Mouse (Mus musculus) C2C12 (cell line): ENCODE results near the gene Muc5ac.
"Not testable (repeated sequence)": the region's sequence is repeated elsewhere in the genome, so short reads cannot be mapped to it uniquely, and the experiment has no call there.

Experiments used
- CEBPB ChIP-seq: IDR thresholded peaks from one replicate; pipeline ENCODE4 v1.6.1; 2011; ENCODE audit warnings: low read depth, mild to moderate bottlenecking, control low read depth, moderate library complexity
- CTCF ChIP-seq: IDR thresholded peaks from one replicate; pipeline ENCODE4 v1.5.1; 2011; ENCODE audit not compliant: control insufficient read depth, insufficient read depth, insufficient read length
- FOSL1 ChIP-seq: IDR thresholded peaks from one replicate; pipeline ENCODE4 v1.8.0; 2011; ENCODE audit warnings: mild to moderate bottlenecking, low read length; ENCODE audit not compliant: poor library complexity, insufficient read depth, severe bottlenecking
- MYOD1 ChIP-seq: IDR thresholded peaks from one replicate; pipeline ENCODE4 v1.6.1; 2011; ENCODE audit warnings: low read depth; ENCODE audit not compliant: control insufficient read depth, insufficient read length
- MYOG ChIP-seq: IDR thresholded peaks from one replicate; pipeline ENCODE4 v1.6.1; 2011; ENCODE audit not compliant: control insufficient read depth, insufficient read length; ENCODE audit errors: extremely low read depth
- USF1 ChIP-seq: IDR thresholded peaks from one replicate; pipeline ENCODE4 v1.6.1; 2011; ENCODE audit warnings: low read depth, mild to moderate bottlenecking, control low read depth, moderate library complexity

GRCm38 (mm10) chr7:141807823-141808222 lies 19.1 kb downstream of the Muc5ac start:
- TF ChIP-seq CTCF, MYOD1, MYOG, USF1, CEBPB, FOSL1: not testable (repeated sequence)
